Mouse (Mus musculus) ZHBTc4 (cell line): ENCODE measurements around the gene Olfr1230.

Experiments
- DNase-seq: peaks from one replicate; pipeline ENCODE4 v3.0.0-alpha.2; 2011; ENCODE audit warnings: low read depth, low spot score

Gene Olfr1230

DNA sequence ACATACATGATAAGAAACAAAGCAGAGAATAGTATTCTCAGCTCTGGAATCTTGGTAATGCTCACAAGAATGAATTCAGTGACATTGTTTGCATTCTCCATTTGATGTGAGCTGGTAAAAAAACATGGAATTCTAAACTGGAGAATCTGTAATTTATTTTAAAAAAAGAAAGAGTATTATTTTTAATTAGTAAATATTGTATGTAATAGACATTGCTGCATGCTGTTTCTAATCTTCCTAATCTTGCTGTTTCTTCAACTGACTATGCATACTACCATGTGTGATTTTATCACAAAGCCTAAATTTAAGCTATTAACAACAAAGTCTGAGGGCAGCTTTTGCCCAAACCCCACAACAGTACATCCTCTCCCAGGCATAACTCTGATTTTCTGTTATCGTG, at the start of gene Olfr1230:
TSS of gene Olfr1230 (minus strand) at position 101 of the 400 bp plus-strand sequence.
- no peak for DNase-seq

DNA sequence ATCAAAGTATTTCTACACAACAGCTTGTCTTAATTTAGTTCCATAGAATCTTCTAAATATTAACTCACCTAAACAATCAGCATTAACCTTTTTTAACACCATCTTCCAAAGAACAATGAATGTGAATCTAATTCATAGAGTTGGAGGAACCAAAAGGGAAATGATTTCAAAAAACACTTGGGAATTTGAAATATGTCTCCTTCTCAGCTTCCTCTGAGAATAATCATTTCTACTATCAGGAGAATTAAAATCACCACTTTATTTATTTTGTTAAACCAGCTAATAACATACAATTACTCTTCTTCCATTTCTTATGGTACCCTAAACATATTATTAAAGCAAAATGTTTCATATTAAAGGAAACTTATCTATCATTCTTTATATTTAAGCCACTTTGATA, 45.2 kb upstream of the Olfr1230 start, which contains the start of gene Olfr1233:
TSS of gene Olfr1233 (minus strand) at position 101 of the 400 bp plus-strand sequence.
- DNase-seq = no peak

DNA sequence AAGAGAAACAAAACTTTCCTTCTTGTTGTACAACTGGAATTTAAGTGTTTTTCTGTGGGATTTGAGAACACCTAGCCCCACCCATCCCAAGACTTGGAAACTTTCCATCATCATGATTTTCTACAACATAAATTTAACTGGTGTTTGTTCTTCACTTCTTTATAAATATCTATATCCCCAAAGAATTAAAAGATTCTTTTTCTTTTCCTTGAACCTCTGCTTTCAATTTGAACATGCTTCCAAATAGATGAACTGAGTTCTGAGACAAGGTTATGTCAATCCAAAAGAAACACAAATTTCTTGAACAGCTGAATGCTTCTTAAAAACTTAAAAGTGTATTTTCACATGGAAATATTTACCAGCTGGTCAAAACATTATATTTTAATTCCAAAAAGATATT, 32.5 kb upstream of the Olfr1230 start, which contains the start of gene Olfr1232:
TSS of gene Olfr1232 (minus strand) at position 101 of the 400 bp plus-strand sequence.
- no peak for DNase-seq

DNA sequence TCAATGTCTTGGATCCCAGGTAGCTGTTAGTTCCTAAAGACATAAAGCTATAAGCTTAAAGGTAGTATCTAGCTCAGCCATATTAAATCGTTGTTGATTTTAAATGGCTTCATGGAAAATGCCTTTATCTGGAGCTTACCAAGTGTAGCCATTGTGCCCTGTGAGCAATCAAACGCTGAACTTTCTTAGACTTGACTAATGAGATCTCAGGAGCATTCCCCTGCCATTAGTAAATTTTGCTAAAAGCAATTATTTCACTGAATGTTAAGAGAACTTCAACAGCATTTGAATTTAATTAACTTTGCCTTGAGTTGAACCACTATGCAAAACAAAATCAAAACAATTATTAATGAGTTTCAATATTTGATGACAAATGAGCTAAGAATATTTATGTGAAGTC, 9.9 kb upstream of the Olfr1230 start, which contains the start of gene Olfr1231:
TSS of gene Olfr1231 (minus strand) at position 101 of the 400 bp plus-strand sequence.
- no peak for DNase-seq

DNA sequence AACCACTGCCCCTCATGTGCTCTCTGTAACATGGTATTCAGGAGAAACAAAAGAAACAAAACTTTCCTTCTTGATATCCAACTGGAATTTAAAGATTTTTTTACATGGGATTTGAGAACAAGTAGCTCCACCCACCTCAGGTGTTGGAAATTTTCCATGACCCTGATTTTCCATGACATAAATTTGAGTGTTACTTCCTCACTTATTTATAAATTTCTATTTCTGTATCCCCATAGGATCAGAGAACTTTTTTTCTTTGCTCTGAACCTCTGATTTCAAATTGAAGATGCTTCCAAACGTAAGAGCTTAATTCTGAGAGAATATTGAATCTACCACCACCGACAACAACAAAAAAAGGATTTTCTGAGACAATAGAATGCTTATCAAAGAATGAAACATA, 9.2 kb downstream of the Olfr1230 start, which contains the start of gene Olfr1229:
TSS of gene Olfr1229 (minus strand) at position 101 of the 400 bp plus-strand sequence.
- DNase-seq = no peak

DNA sequence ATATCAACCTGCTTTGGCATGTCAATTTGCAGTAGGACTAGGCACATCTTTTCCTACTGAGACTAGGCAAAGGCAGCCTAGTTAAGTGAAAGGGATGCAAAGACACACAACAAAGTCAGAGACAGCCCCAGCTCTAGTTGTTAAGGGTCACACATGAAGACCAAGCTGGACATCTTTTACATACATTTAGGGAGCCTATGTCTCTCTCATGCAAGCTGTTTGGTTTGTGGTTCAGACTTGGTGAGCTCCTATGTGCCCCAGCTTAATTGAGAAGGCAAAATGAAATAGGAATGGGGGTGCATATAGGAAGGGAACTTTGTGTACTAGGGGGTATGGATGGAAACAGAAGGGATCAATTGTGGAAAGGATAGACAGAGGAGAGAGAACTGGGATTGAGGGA, 43.1 kb downstream of the Olfr1230 start, which contains the start of gene Olfr1228:
TSS of gene Olfr1228 (minus strand) at position 101 of the 400 bp plus-strand sequence.
- no peak for DNase-seq
